Mouse (Mus musculus): ENCODE data around the gene Herc1.

- TF ChIP-seq GATA1 (IDR thresholded peaks at IDR 0.05; ENCODE audit: borderline replicate concordance, low read length), result no peak
- TF ChIP-seq FLI1 (IDR thresholded peaks at IDR 0.05; ENCODE audit: low read length), result no peak
These were observed 133.2 kb downstream of the Herc1 start for GRCm38 (mm10) chr9:66483429-66483828.

Measured in megakaryocyte, embryonic 14.5 days (primary cell).